Mouse (Mus musculus) heart, postnatal 36 days (tissue): ENCODE measurements around the gene Napa. TPM values are rescaled to one million over a fixed set of nuclear protein-coding genes. Genes with fewer than 3 reads are reported as not detected.

ENCODE experiments used
- DNase-seq, 2 experiments: peaks; one replicate each; pipeline ENCODE4 v3.0.0; 2021 to 2022
- intact Hi-C: fragments of 180-260 bp; cut with DNase I; formaldehyde crosslinking; loops from one replicate; pipeline ENCODE4 v1.15.1; 2025
- total RNA-seq, 2 experiments: library from RNA; stranded (reverse); gene quantifications; 2 replicates each; pipeline ENCODE4 v1.2.3; 2021

Gene Napa
- 10 to 100 TPM; 81.3 to 84.7 TPM for total RNA-seq

GRCm38 (mm10) chr7:16098021-16099017 is at the start of gene Napa:
TSS of gene Napa (plus strand) at chr7:16098458.
- intact Hi-C loops = loop anchor here (2.0 kb wide), 1 partner anchor 164 kb away; no protein-coding TSS in a partner anchor
- peak; percentile 95 for DNase-seq

GRCm38 (mm10) chr7:16048675-16049575 is 49.3 kb upstream of the Napa start:
- intact Hi-C loops = no loop called here
- no peak for DNase-seq

GRCm38 (mm10) chr7:16049576-16049915 is 48.7 kb upstream of the Napa start:
- intact Hi-C loops = no loop called here
- no peak for DNase-seq

GRCm38 (mm10) chr7:16050600-16050999 is 47.7 kb upstream of the Napa start:
- intact Hi-C loops = loop anchor here (5.0 kb wide), 1 partner anchor 128 kb away; the partner anchor contains the start of gene Selenow
- no peak for DNase-seq

- intact Hi-C loops = loop anchor here (1.0 to 5.0 kb wide), 2 partner anchors 69 to 130 kb away; partner anchors contain the start of gene Selenow
- peak; percentile 82 to 83 for DNase-seq
These were observed 46.2 kb upstream of the Napa start for GRCm38 (mm10) chr7:16051883-16052595.

- intact Hi-C loops = loop anchor here (1.0 to 5.0 kb wide), 2 partner anchors 69 to 130 kb away; partner anchors contain the start of gene Selenow
These were observed 45.6 kb upstream of the Napa start for GRCm38 (mm10) chr7:16052684-16053083.

GRCm38 (mm10) chr7:16053105-16053504 is 45.2 kb upstream of the Napa start:
- no peak for DNase-seq
- intact Hi-C loops = loop anchor here (5.0 kb wide), 1 partner anchor 131 kb away; the partner anchor contains the start of gene Selenow

More at GRCm38 (mm10) chr7:16052684-16053083, 45.6 kb upstream of the Napa start:
- peak; percentile 95 for DNase-seq

- no peak for DNase-seq
- intact Hi-C loops = loop anchor here (5.0 kb wide), 2 partner anchors 97 to 133 kb away; partner anchors contain the start of gene Selenow
These were observed 43.3 kb upstream of the Napa start for GRCm38 (mm10) chr7:16054966-16055365.

GRCm38 (mm10) chr7:16055665-16056064 is 42.6 kb upstream of the Napa start:
- no peak for DNase-seq
- intact Hi-C loops = loop anchor here (5.0 kb wide), 1 partner anchor 97 kb away; no protein-coding TSS in a partner anchor

- intact Hi-C loops = loop anchor here (5.0 kb wide), 1 partner anchor 96 kb away; no protein-coding TSS in a partner anchor
- DNase-seq = no peak
These were observed 41.7 kb upstream of the Napa start for GRCm38 (mm10) chr7:16056459-16057135.

GRCm38 (mm10) chr7:16057136-16057534 is 41.1 kb upstream of the Napa start:
- DNase-seq = no peak
- intact Hi-C loops = loop anchor here (5.0 kb wide), 1 partner anchor 95 kb away; no protein-coding TSS in a partner anchor

GRCm38 (mm10) chr7:16061219-16062098 is 36.8 kb upstream of the Napa start, which contains the start of gene Zfp541:
TSS of gene Zfp541 (plus strand) at chr7:16061814.
- intact Hi-C loops = no loop called here

GRCm38 (mm10) chr7:16062099-16062420 is 36.2 kb upstream of the Napa start:
- DNase-seq = no peak
- intact Hi-C loops = no loop called here

More at GRCm38 (mm10) chr7:16061219-16062098, 36.8 kb upstream of the Napa start, which contains the start of gene Zfp541:
- DNase-seq = no peak

GRCm38 (mm10) chr7:16063490-16063889 is 34.8 kb upstream of the Napa start:
- no peak for DNase-seq
- intact Hi-C loops = no loop called here

GRCm38 (mm10) chr7:16070846-16071245 is 27.4 kb upstream of the Napa start:
- no peak for DNase-seq
- intact Hi-C loops = no loop called here

- intact Hi-C loops = no loop called here
- DNase-seq = no peak
These were observed 26.4 kb upstream of the Napa start for GRCm38 (mm10) chr7:16071906-16072305.

- intact Hi-C loops = no loop called here
These were observed 18.3 kb upstream of the Napa start for GRCm38 (mm10) chr7:16079947-16080346.

GRCm38 (mm10) chr7:16080581-16080980 is 17.7 kb upstream of the Napa start:
- intact Hi-C loops = no loop called here
- no peak for DNase-seq

More at GRCm38 (mm10) chr7:16079947-16080346, 18.3 kb upstream of the Napa start:
- no peak for DNase-seq
